Mouse (Mus musculus) kidney, postnatal 25 days (tissue): ENCODE data around the gene Nmrk1.

Experiments
- DNase-seq, 2 experiments: peaks; one replicate each; pipeline ENCODE4 v3.0.0; 2021; ENCODE audit warnings: mixed read lengths in 2 of 2

Nmrk1 gene

GRCm38 (mm10) chr19:18617504-18617903 is 14.2 kb upstream of the Nmrk1 start:
- no peak for DNase-seq

DNA sequence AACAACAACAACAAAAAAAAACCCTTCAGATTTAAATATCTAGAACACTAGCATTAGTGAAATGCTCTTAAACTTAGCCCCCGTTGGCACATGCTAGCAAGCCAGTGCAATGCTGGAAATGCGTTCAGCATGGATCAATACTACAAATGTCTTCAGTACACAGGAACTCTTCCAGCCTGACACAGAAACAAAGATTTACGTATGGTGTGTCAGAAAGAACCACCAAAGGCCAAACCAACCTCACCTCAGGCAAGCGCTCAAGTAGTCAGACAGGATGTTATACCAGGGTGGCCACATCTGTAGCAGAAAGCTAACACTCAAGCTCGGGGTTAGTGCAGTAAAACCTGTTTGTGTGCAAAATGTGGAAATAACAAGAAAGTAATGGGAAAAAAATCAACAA is 12.7 kb upstream of the Nmrk1 start:
- DNase-seq, result no peak

DNA sequence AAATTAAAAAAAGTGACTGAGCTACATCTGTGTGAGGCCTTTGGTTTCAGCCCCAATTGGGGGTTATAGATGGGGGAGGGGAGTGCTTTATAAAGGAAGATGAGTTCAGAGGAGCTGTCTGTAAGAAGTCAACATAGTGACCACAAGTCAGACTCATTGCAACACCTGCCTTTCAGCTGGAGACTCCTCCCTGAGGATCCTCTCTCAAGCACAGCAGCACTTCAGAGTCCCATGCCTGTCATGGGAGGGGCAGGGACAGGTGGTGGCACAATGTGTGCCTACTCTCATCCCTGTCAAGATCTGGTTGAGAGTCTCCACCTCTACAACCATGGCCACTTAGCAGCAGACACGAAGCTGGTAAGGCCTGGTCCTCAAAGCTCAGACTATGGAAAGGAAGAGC is 12.1 kb upstream of the Nmrk1 start:
- no peak for DNase-seq

DNA sequence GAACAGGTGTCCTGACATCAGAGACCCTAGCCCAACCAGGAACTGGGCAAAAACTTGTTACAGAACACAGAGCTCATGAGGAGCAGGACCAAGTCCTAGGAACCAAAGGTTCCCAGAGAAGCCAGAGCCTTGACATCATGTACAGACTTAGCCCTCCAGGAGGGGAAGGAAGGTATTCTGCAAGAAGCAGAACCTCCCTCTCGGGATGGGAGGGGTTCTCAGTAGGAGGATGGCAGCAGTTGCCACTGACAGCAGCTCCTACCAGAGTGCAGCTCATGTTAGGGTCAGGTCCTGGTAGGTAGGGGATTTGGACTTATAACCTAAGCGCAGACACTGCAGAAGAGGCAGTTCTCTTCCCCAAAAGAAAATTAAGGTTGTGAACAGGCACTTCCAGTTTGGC is 7.9 kb upstream of the Nmrk1 start:
- no peak for DNase-seq

DNA sequence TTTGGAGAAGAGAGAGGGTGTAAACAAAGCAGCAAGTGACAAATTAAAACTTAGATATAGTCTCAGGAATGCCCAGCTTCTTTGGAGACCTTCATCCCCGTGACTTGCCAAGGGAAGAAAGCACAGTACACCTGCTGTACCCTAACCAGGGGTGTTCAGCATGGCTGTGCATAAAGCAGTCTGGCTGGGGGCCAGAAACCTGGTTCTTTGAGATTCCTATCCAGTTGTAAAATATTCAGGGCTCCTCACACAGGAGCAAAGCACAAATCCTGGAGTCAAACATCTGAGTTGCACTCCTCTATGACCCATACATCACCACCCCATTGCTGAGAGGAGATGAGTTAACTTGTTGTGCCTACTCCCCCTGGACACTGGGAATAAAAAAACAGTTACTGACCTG is 2.2 kb upstream of the Nmrk1 start:
- peak; percentile 94 to 97 for DNase-seq

DNA sequence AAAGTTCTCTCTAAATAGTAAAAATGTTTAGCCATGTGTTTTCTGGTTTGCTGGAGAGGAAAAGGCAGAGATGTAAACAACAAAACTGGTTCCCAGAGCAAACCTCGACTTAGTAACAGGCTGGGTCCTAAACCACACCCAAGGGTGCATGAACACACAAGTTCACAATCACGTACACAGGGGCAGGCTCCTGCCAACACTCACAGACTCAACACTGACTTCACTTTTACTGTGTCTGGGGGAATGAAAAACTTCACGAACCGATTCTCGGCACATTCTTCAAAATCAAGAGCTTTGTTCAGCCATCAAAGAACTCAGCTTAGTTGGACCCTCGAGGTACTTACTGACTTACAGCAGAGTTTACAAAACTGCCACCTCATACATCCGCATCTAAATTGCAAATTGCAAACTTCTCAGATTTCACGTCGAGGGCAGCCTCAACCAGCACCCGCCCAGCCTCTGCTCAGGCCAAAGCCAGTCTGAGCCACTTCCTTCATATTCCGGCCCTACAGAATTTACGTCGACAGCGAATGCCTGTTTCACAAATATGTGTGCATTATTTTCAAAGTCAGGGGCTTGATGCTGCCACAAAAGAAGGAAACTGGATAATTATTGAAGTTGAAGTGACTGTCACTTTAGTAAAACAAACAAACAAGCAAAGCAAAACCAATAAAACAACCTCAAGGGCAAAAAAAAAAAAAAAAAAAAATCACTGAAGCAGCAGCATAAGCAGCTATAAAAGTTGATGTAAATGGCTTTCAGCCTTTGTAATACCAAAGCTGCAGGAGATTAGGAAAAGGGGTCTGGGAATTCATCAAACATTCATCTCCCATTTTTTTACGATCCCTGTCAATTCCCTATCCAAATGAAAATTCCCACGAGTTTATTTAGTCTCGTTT is 1.3 kb upstream of the Nmrk1 start:
- peak; percentile 66 to 83 for DNase-seq

DNA sequence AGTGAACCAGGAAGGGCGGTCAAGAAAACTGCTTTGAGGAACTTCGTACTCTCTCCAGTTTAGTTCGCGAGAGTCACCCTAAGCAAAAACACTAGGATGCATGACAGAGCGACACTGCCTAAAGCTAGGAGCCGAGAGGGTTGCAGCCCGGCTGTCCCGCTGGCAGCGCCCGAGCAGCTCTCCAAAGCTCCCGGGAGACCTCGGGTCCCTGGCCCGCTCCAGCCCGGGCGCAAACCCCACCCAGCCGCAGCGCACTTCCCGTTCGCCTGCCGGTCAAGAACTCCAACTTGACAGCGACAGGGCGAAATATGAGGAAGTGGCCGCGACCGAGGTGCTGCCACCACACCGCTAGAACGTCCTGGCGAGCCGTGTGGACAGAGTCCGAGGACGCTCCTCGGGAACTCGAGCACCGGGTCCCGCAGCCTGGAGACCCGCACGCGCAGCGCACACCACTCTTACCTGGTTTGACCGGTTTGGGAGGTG is 548 bp upstream of the Nmrk1 start:
- peak; percentile 70 to 83 for DNase-seq

DNA sequence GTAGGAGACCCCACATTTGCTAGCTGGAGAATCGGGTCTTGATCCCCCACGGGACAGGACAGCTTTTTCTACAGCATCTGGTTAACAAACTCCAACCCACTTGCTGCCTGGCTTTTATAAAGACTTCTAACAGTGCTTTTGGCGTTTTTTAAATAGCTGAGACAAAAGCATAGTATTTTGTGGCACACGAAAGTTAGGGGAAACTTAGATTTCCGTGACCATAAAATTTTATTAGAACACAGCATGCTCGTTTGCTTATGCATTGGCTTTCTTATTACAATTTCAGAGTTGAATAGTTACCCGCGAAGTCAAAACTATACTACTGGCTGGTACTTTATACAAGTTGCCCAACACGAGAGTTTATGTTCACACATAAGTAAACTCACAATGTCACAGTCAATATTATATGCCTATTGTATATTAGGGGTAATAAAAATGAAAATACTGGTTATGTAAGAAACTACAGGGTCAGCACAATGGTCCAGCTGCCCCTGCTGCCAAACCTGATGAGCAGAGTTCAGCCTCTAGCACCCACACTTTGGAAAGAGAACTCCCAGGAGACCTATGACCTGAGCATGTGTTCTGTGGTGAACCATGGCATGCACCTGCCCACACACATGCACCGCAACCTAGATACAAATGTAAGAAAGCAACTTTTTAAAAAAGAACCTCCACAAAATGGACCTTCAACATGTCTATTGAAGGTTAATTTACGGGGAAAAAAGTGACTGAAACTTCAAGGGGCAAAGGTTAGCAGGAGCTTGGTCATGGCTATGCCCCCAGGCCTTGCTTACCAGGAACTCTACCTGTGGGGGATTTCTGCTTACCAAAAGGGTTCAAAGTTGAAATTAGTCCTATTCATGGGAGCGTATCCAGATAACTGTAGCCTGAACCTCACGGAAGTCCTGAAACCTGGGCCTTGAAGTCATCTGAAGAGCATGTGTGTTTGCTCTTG is 758 bp downstream of the Nmrk1 start:
- DNase-seq, result peak; percentile 38 to 73

GRCm38 (mm10) chr19:18637954-18638353 is 6.2 kb downstream of the Nmrk1 start:
- DNase-seq, result no peak

GRCm38 (mm10) chr19:18638949-18639348 is 7.2 kb downstream of the Nmrk1 start:
- DNase-seq, result no peak

DNA sequence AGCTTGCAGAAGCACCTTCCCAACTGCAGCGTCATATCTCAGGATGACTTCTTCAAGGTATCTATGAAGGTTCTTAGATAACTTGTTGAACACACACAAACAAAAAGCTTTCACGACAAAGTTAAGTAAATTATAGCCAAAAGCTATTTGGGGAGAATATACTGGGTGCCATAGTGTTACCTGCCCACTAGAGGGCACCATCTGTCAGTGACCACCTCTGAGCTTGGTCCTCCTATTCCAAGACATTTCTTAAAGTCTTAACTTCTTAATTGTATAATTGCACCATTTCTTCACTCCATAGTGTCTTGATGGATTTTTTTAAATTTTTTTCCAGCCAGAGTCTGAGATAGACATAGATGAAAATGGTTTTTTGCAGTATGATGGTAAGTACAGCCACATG is 7.8 kb downstream of the Nmrk1 start:
- no peak for DNase-seq

GRCm38 (mm10) chr19:18641001-18641400 is 9.3 kb downstream of the Nmrk1 start:
- no peak for DNase-seq

DNA sequence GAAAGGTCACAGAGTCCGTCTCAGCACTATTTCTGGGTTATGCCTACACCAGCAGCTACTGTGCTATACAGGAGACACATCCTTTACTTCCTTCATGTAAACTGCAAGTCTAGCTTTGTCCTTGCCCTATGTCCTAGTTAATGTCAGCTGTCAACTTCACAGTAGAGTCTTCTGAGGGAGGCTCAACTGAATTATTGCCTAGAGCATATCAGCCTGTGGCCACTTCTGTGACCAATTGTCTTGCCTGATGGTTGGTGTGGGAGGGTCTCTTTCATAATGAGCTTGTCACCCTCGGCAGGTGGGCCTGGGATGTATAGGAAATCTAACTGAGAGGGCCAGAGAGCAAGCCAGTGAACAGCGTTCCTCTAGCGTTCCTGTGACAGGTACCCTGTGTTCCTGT is 11.7 kb downstream of the Nmrk1 start:
- no peak for DNase-seq

DNA sequence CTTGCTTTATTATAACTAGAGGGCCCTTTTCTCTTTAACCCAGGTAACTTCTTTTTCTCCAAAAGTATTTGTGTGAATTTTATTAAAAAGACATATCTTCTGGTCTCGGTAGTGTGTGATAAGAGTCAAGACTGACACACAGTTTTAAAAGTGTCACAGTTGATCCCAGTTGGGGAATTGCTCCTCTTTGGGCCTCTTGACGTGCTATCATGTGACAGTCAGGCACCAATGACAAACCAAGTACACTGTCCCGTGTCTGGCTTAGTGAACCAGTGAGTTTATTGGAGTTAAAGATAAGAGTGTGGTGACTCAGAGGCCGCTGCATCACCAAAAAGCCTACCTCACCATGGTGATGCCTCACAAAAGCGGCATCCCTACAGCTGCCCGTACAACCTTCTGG is 12.3 kb downstream of the Nmrk1 start:
- no peak for DNase-seq

DNA sequence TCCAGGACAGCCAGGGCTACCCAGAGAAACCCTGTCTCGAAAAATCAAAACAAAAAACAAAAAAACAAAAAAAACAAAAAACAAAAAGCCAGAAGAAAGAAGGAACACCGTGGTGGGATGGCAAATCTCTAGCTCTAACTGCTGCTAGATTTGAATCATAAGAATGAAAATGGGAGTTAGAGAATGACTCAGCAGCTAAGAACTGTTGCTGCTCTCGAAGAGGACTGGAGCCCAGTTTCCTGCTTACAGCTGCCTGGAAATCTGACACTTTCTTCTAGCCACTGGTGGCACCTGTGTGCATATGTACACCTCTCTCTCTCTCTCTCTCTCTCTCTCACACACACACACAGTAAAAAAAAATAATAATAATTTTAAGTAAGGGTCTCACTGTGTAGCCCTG is 14.6 kb downstream of the Nmrk1 start:
- DNase-seq, result no peak

DNA sequence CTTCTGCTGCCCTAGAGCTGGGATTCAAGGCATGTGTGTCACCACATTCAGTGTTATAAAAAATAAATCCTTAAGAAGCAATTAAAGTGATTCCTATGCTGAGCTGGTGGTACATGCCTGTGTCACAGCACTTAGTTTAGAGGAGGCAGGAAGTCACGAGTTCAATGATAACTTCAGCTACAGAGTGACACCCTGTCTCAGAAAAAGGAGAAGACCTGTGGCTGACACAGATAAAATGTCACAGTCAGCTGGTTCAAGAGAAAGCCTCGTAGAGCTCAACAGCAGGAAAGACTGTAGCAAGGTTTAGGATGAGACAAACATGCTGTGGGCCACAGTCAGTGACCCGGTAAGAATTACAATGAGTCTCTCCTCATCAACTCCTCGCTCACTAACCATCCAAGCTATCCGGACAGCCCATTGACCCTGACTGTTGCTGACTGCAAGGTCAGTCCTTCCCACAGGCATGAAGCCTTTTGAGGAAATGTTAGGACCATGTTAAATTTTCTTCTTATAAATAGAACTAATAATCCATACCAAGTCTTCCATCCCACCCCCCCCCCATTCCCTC is 15.2 kb downstream of the Nmrk1 start:
- no peak for DNase-seq

DNA sequence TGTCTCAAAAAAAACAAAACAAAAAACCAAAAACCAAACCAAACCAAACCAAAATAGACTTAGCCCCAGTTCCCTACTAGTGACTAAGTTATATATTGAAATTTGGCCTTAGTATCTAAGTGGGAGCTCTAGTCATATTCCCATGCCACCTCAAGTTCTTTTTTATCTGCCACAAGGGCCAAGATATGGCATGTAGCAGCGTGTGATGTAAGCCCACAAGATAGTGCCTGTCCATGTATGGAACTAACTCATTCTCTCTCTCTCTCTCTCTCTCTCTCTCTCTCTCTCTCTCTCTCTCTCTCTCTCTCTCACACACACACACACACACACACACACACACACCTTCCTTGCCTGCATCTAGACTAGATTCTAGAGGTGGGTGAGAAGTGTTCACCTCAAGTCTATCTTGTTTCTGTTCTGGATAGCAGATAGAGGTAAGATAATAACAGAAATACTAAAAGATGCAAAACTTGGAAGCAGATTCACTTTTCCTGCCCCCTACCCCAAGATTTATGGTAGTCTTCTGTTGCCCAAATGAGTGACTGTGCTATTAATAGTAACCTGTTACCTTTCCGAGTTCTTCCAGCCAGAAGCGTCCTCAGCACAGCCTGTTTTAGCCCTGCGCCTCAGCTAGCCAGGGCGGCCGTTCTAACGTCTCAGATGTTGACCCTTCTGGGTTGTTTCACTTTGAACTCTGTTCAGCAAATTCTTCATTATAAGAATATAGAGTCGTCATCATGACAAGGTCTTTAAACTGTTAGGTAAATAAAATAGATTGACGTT is 16.2 kb downstream of the Nmrk1 start:
- DNase-seq, result no peak

DNA sequence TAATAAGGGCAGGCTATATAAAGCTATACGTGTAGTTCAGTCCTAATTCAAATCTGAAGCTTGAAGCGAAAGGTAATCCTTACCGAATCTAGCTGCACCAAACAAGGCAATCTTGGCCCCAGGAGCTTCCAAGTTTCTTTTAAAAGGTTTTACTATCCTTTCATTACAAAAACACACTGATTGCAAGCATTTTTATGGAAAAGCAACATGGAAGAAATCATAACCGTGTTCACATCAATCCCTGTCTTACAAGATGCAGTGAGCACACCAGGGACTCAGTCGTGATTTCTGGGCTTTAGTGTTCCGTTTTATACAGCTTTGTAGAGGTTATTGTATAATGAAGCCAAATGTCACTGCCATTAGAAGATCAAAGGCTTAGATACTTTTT is 16.8 kb downstream of the Nmrk1 start:
- DNase-seq, result no peak

GRCm38 (mm10) chr19:18649955-18650354 is 18.2 kb downstream of the Nmrk1 start:
- DNase-seq, result no peak

DNA sequence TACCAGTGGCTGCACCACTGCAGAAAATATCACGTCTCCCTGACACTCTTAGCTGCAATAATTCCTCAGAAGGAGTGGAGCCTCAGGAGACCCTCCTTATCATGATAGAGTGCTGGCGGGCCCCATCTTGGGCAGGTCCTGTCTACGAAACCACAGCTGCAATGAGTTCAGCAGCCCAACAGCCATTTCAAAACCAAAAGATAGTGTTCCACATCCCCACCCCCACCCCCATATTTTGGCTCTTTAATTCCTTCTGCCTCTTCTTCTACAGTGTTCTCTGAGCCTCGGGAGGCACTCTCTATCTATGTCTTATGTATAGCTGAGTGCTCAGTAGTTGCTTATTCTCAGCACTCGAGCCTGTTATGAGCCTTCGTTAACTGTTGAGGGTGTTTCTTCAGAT is 18.7 kb downstream of the Nmrk1 start:
- DNase-seq, result no peak

GRCm38 (mm10) chr19:18652592-18652991 is 20.8 kb downstream of the Nmrk1 start:
- DNase-seq, result peak; percentile 32 to 56

- DNase-seq, result no peak
Observed at GRCm38 (mm10) chr19:18653058-18653457, 21.3 kb downstream of the Nmrk1 start.
